Mouse (Mus musculus): ENCODE measurements around the gene Msl1. TPM values are rescaled to one million over a fixed set of nuclear protein-coding genes. Genes with fewer than 3 reads are reported as not detected.

The Msl1 gene
- polyA plus RNA-seq, 1 experiment from 2014 or later: 11.3 TPM

GRCm38 (mm10) chr11:98838512-98838911, 43.2 kb downstream of the Msl1 start:
- DNase-seq (ENCODE audit: low spot score) (no peak), ATAC-seq (ENCODE audit: low FRiP score, low TSS enrichment) (no peak)
- Histone ChIP-seq H3K4me2 (replicated peaks; ENCODE audit: low read depth) (peak overlapping the region; percentile 37), H3K9me3 (ENCODE audit: control insufficient read depth, low read length) (no peaks in the 10 kb centered on the region), H3K36me3 (ENCODE audit: control insufficient read depth, insufficient read depth, low read length) (no peaks in the 10 kb centered on the region), H3K27ac (replicated peaks) (peak overlapping the region; percentile 53), H3K4me1 (replicated peaks; ENCODE audit: control insufficient read depth, insufficient read depth) (no peaks in the 10 kb centered on the region), H3K27me3 (ENCODE audit: control insufficient read depth, insufficient read depth, low read length) (no peaks in the 10 kb centered on the region), H3K9ac (ENCODE audit: low read length) (peak overlapping the region; percentile 31; the same call in 1 of the 2 replicates), H3K4me3 (ENCODE audit: low read depth, low read length) (peak overlapping the region; percentile 10; the same call in 1 of the 2 replicates)
- 67% methylated on average over 9 of the region's 9 CpGs for WGBS
- TF ChIP-seq CTCF (IDR thresholded peaks at IDR 0.05; ENCODE audit: low read depth) (no peak), EP300 (optimal IDR thresholded peaks at IDR 0.05) (no peak)

GRCm38 (mm10) chr11:98839402-98839801, 44.1 kb downstream of the Msl1 start:
- 41% methylated on average over 6 of the region's 6 CpGs for WGBS
- H3K4me1 ChIP-seq (replicated peaks; ENCODE audit: control insufficient read depth, insufficient read depth): no peaks in the 10 kb centered on the region
- no peaks in the 10 kb centered on the region for H3K27me3 ChIP-seq (ENCODE audit: control insufficient read depth, insufficient read depth, low read length)
- no peaks in the 10 kb centered on the region for H3K36me3 ChIP-seq (ENCODE audit: control insufficient read depth, insufficient read depth, low read length)
- H3K9me3 ChIP-seq (ENCODE audit: control insufficient read depth, low read length): no peaks in the 10 kb centered on the region
- H3K4me2 ChIP-seq (replicated peaks; ENCODE audit: low read depth): peak overlapping the region; percentile 37; the same call in 1 of the 2 replicates
- ATAC-seq (ENCODE audit: low FRiP score, low TSS enrichment) (peak; percentile 73), DNase-seq (ENCODE audit: low spot score) (peak; percentile 80)
- peak overlapping the region; percentile 30; the same call in 1 of the 2 replicates for H3K27ac ChIP-seq (replicated peaks)
- H3K4me3 ChIP-seq (ENCODE audit: low read depth, low read length): no peak overlapping the region
- TF ChIP-seq EP300 (optimal IDR thresholded peaks at IDR 0.05): no peak
- no peak for TF ChIP-seq CTCF (IDR thresholded peaks at IDR 0.05; ENCODE audit: low read depth)
- no peak overlapping the region; the same call in 1 of the 2 replicates for H3K9ac ChIP-seq (ENCODE audit: low read length)

- no peaks in the 10 kb centered on the region for H3K36me3 ChIP-seq (ENCODE audit: control insufficient read depth, insufficient read depth, low read length)
- 42% methylated on average over 10 of the region's 10 CpGs for WGBS
- H3K27ac ChIP-seq (replicated peaks): no peak overlapping the region
- H3K9ac ChIP-seq (ENCODE audit: low read length): no peak overlapping the region
- DNase-seq (ENCODE audit: low spot score): no peak
- H3K4me3 ChIP-seq (ENCODE audit: low read depth, low read length): no peak overlapping the region
- ATAC-seq (ENCODE audit: low FRiP score, low TSS enrichment): no peak
- no peaks in the 10 kb centered on the region for H3K27me3 ChIP-seq (ENCODE audit: control insufficient read depth, insufficient read depth, low read length)
- no peaks in the 10 kb centered on the region for H3K9me3 ChIP-seq (ENCODE audit: control insufficient read depth, low read length)
- TF ChIP-seq EP300 (optimal IDR thresholded peaks at IDR 0.05): no peak
- TF ChIP-seq CTCF (IDR thresholded peaks at IDR 0.05; ENCODE audit: low read depth): no peak
- no peaks in the 10 kb centered on the region for H3K4me1 ChIP-seq (replicated peaks; ENCODE audit: control insufficient read depth, insufficient read depth)
- peak overlapping the region; percentile 37; the same call in 1 of the 2 replicates for H3K4me2 ChIP-seq (replicated peaks; ENCODE audit: low read depth)
These were observed 44.6 kb downstream of the Msl1 start for GRCm38 (mm10) chr11:98839897-98840296.

- H3K27ac ChIP-seq (replicated peaks): no peak overlapping the region
- 0 out of 2 replicates have a peak, but pooled peaks cover 2% of the 10 kb centered on the region for H3K4me1 ChIP-seq (replicated peaks; ENCODE audit: control insufficient read depth, insufficient read depth)
- no peak overlapping the region for H3K4me2 ChIP-seq (replicated peaks; ENCODE audit: low read depth)
- TF ChIP-seq CTCF (IDR thresholded peaks at IDR 0.05; ENCODE audit: low read depth) (peak; percentile 33; the same call in 1 of the 2 replicates), EP300 (optimal IDR thresholded peaks at IDR 0.05) (no peak)
- ATAC-seq (ENCODE audit: low FRiP score, low TSS enrichment) (0 out of 2 replicates have a peak, but pooled peaks have one; percentile 24), DNase-seq (ENCODE audit: low spot score) (no peak)
- H3K9me3 ChIP-seq (ENCODE audit: control insufficient read depth, low read length): no peaks in the 10 kb centered on the region
- H3K9ac ChIP-seq (ENCODE audit: low read length): no peak overlapping the region
- 61% methylated on average over 13 of the region's 13 CpGs for WGBS
- H3K4me3 ChIP-seq (ENCODE audit: low read depth, low read length): no peak overlapping the region
- H3K36me3 ChIP-seq (ENCODE audit: control insufficient read depth, insufficient read depth, low read length): peaks cover 3% of the 10 kb centered on the region; the same call in 1 of the 2 replicates
- no peaks in the 10 kb centered on the region for H3K27me3 ChIP-seq (ENCODE audit: control insufficient read depth, insufficient read depth, low read length)
These were observed 50.7 kb downstream of the Msl1 start for GRCm38 (mm10) chr11:98846016-98846415.

GRCm38 (mm10) chr11:98846865-98847604, 51.7 kb downstream of the Msl1 start:
- DNase-seq (ENCODE audit: low spot score) (no peak), ATAC-seq (ENCODE audit: low FRiP score, low TSS enrichment) (no peak)
- TF ChIP-seq EP300 (optimal IDR thresholded peaks at IDR 0.05) (no peak), CTCF (IDR thresholded peaks at IDR 0.05; ENCODE audit: low read depth) (no peak)
- H3K4me1 ChIP-seq (replicated peaks; ENCODE audit: control insufficient read depth, insufficient read depth): 0 out of 2 replicates have a peak, but pooled peaks cover 2% of the 10 kb centered on the region
- peaks cover 3% of the 10 kb centered on the region; the same call in 1 of the 2 replicates for H3K36me3 ChIP-seq (ENCODE audit: control insufficient read depth, insufficient read depth, low read length)
- no peaks in the 10 kb centered on the region for H3K27me3 ChIP-seq (ENCODE audit: control insufficient read depth, insufficient read depth, low read length)
- H3K27ac ChIP-seq (replicated peaks): no peak overlapping the region
- no peak overlapping the region for H3K9ac ChIP-seq (ENCODE audit: low read length)
- no peak overlapping the region for H3K4me2 ChIP-seq (replicated peaks; ENCODE audit: low read depth)
- H3K4me3 ChIP-seq (ENCODE audit: low read depth, low read length): no peak overlapping the region
- no peaks in the 10 kb centered on the region for H3K9me3 ChIP-seq (ENCODE audit: control insufficient read depth, low read length)
- WGBS: 58% methylated on average over 19 of the region's 19 CpGs

Data from stomach, postnatal 0 days (tissue).